Mouse (Mus musculus) cerebellum, adult 2 months (tissue): ENCODE measurements around the gene Bcl2.

ENCODE experiments used
- CTCF ChIP-seq: fragments of 200-500 bp; IDR thresholded peaks from 2 replicates; pipeline ENCODE4 v1.5.1; 2011; ENCODE audit warnings: low read depth, mild to moderate bottlenecking, control low read depth, low read length, moderate library complexity, borderline replicate concordance; ENCODE audit not compliant: insufficient read depth
- POLR2A ChIP-seq: fragments of 200-500 bp; IDR thresholded peaks from 2 replicates; pipeline ENCODE4 v1.6.1; 2011; ENCODE audit warnings: low read length, control low read depth, borderline replicate concordance; ENCODE audit not compliant: insufficient read depth

- TF ChIP-seq CTCF (no peak), POLR2A (no peak)
These were observed 28.9 kb upstream of the Bcl2 start for GRCm38 (mm10) chr1:106742980-106743379.
